Mouse (Mus musculus): ENCODE measurements around the gene Prkaa2. TPM values are rescaled to one million over a fixed set of nuclear protein-coding genes. Genes with fewer than 3 reads are reported as not detected.

Gene Prkaa2
- polyA plus RNA-seq, 1 experiment from 2014 or later, result 2.3 TPM

GRCm38 (mm10) chr4:105110684-105111035 lies 970 bp upstream of the Prkaa2 start:
- 73% methylated on average over 4 of the region's 4 CpGs for WGBS
- Histone ChIP-seq H3K9ac (replicated peaks; ENCODE audit: low read depth) (no peak overlapping the region), H3K27me3 (replicated peaks; ENCODE audit: insufficient read depth, low read length) (no peaks in the 10 kb centered on the region), H3K4me1 (ENCODE audit: insufficient read depth, low read depth, low read length) (no peaks in the 10 kb centered on the region), H3K9me3 (ENCODE audit: low read length) (no peaks in the 10 kb centered on the region), H3K27ac (ENCODE audit: low read length) (no peak overlapping the region), H3K4me3 (ENCODE audit: low read depth, low read length) (no peak overlapping the region), H3K4me2 (replicated peaks; ENCODE audit: low read depth, low read length) (peak overlapping the region; percentile 97), H3K36me3 (ENCODE audit: insufficient read depth, low read length) (no peaks in the 10 kb centered on the region)
- ATAC-seq, result no peak
- TF ChIP-seq EP300 (IDR thresholded peaks at IDR 0.05) (no peak), CTCF (IDR thresholded peaks at IDR 0.05) (no peak)
- no peak for DNase-seq (ENCODE audit: low spot score)

- TF ChIP-seq EP300 (IDR thresholded peaks at IDR 0.05), result no peak
- no peak for TF ChIP-seq CTCF (IDR thresholded peaks at IDR 0.05)
These were observed 447 bp upstream of the Prkaa2 start for GRCm38 (mm10) chr4:105109990-105110683.

GRCm38 (mm10) chr4:105108641-105109198 lies 970 bp downstream of the Prkaa2 start:
- Histone ChIP-seq H3K27ac (ENCODE audit: low read length) (no peak overlapping the region), H3K9me3 (ENCODE audit: low read length) (no peaks in the 10 kb centered on the region), H3K4me1 (ENCODE audit: insufficient read depth, low read depth, low read length) (no peaks in the 10 kb centered on the region), H3K9ac (replicated peaks; ENCODE audit: low read depth) (peak overlapping the region; percentile 59; the same call in 1 of the 2 replicates), H3K36me3 (ENCODE audit: insufficient read depth, low read length) (no peaks in the 10 kb centered on the region), H3K27me3 (replicated peaks; ENCODE audit: insufficient read depth, low read length) (no peaks in the 10 kb centered on the region), H3K4me2 (replicated peaks; ENCODE audit: low read depth, low read length) (peak overlapping the region; percentile 97), H3K4me3 (ENCODE audit: low read depth, low read length) (peak overlapping the region; percentile 69)
- ATAC-seq, result peak; percentile 23
- 28% methylated on average over 5 of the region's 5 CpGs for WGBS
- DNase-seq (ENCODE audit: low spot score), result peak; percentile 11
- 0 out of 2 replicates have a peak, but pooled peaks have one; percentile 7 for TF ChIP-seq CTCF (IDR thresholded peaks at IDR 0.05)
- TF ChIP-seq EP300 (IDR thresholded peaks at IDR 0.05), result no peak

More at GRCm38 (mm10) chr4:105109990-105110683, 447 bp upstream of the Prkaa2 start:
- H3K27ac ChIP-seq (ENCODE audit: low read length), result no peak overlapping the region
- peak overlapping the region; percentile 97 for H3K4me2 ChIP-seq (replicated peaks; ENCODE audit: low read depth, low read length)
- no peaks in the 10 kb centered on the region for H3K4me1 ChIP-seq (ENCODE audit: insufficient read depth, low read depth, low read length)
- 4% methylated on average over 21 of the region's 24 CpGs for WGBS
- no peaks in the 10 kb centered on the region for H3K9me3 ChIP-seq (ENCODE audit: low read length)
- H3K27me3 ChIP-seq (replicated peaks; ENCODE audit: insufficient read depth, low read length), result no peaks in the 10 kb centered on the region
- peak; percentile 9 for DNase-seq (ENCODE audit: low spot score)
- peak overlapping the region; percentile 69 for H3K4me3 ChIP-seq (ENCODE audit: low read depth, low read length)
- H3K36me3 ChIP-seq (ENCODE audit: insufficient read depth, low read length), result no peaks in the 10 kb centered on the region
- peak; percentile 64 for ATAC-seq
- peak overlapping the region; percentile 59 for H3K9ac ChIP-seq (replicated peaks; ENCODE audit: low read depth)

DNA sequence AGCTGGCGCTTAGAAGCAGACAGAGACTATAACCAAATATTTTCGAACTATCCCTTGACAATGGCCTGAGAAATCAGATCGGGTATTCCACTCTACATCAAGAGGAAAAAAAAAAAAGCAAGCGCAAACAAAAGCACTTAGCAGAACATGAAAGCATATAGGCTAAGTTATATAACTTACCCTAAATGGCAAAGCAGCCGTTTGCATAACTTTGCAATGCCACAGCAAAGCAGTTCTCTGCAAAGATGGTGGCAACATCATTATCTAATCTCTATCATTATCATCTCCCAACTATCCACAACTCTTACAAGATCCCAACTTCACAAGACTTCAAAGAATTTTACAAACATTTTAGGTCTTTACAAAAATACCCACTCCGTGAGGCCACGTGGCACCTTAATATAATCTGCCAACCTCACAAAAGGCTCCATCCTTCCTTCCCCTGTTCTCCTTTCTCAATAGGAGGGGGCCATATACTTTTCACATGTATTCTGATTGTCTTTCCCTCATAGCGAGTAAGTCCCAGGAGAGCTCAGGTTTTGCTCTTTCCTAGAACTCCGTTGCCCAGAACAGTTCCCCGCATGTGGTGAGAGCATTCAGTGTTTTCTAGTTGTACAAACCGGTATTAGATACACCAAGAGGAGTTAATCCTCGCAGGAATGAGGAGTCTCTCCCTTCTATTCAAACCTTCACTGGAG lies 1.6 kb downstream of the Prkaa2 start:
- Histone ChIP-seq H3K4me1 (ENCODE audit: insufficient read depth, low read depth, low read length) (no peaks in the 10 kb centered on the region), H3K4me3 (ENCODE audit: low read depth, low read length) (no peak overlapping the region), H3K27ac (ENCODE audit: low read length) (no peak overlapping the region), H3K9ac (replicated peaks; ENCODE audit: low read depth) (no peak overlapping the region), H3K9me3 (ENCODE audit: low read length) (no peaks in the 10 kb centered on the region), H3K27me3 (replicated peaks; ENCODE audit: insufficient read depth, low read length) (no peaks in the 10 kb centered on the region), H3K4me2 (replicated peaks; ENCODE audit: low read depth, low read length) (peak overlapping the region; percentile 97; the same call in 1 of the 2 replicates), H3K36me3 (ENCODE audit: insufficient read depth, low read length) (no peaks in the 10 kb centered on the region)
- DNase-seq (ENCODE audit: low spot score) (no peak), ATAC-seq (no peak)
- 69% methylated on average over 12 of the region's 12 CpGs for WGBS
- no peak for TF ChIP-seq CTCF (IDR thresholded peaks at IDR 0.05)

DNA sequence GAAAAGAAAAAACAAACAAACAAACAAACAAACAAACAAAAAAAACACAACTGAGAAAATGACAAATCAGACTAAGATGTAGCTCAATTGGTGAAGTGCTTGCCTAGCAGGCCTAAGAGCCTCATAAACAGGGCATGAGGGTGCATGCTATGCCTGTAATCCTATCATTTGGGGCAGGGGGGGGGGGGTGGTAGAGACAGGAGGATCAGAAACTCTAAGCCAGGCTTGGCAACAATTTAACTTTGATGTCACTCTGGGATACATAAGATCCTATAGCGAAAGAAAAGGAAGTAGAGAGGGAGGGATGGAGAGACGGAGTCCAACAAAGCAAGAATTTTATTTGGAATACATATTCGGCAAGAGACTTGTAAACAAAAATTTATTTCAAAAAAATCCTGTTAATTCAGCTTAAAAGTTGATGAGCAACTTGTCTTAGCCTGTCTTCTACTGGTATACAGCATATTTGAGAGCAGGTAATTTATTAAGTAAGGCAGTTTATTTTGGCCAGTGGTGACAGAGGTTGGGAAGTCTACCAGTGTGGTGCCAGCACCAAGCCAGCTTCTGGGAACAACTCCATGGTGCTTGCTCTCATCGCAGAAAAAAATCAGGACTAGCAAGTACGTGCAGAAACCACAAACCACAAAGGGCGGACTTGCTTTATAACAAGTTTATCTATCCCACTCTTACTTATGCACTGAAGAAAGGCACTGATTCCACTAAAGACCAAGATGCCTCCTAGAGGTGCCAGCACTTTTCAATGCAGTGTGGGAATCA lies 5.4 kb downstream of the Prkaa2 start:
- Histone ChIP-seq H3K4me2 (replicated peaks; ENCODE audit: low read depth, low read length) (no peak overlapping the region), H3K4me1 (ENCODE audit: insufficient read depth, low read depth, low read length) (no peaks in the 10 kb centered on the region), H3K9me3 (ENCODE audit: low read length) (no peaks in the 10 kb centered on the region), H3K9ac (replicated peaks; ENCODE audit: low read depth) (no peak overlapping the region), H3K27ac (ENCODE audit: low read length) (no peak overlapping the region), H3K36me3 (ENCODE audit: insufficient read depth, low read length) (no peaks in the 10 kb centered on the region), H3K27me3 (replicated peaks; ENCODE audit: insufficient read depth, low read length) (no peaks in the 10 kb centered on the region), H3K4me3 (ENCODE audit: low read depth, low read length) (no peak overlapping the region)
- no peak for ATAC-seq
- 76% methylated on average over 6 of the region's 6 CpGs for WGBS
- no peak for DNase-seq (ENCODE audit: low spot score)
- TF ChIP-seq CTCF (IDR thresholded peaks at IDR 0.05) (no peak), EP300 (IDR thresholded peaks at IDR 0.05) (no peak)

DNA sequence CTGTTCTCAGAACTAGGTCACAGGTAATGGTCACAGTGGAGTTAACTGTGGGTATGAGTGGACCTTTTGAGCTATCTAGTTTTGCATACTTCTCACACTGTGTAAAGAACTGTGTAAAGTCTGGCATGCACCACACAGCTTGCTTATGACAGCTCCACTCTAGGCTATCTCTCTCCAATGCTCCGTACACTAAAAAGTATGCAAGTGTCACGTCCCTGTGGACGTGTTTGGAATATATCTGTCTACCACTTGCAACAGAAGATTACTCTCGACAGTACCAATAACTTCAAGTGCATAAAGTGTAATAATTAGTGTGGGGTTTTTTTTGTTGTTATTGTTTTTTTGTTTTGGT lies 8.4 kb downstream of the Prkaa2 start:
- 37% methylated on average over 4 of the region's 4 CpGs for WGBS
- Histone ChIP-seq H3K4me3 (ENCODE audit: low read depth, low read length) (no peak overlapping the region), H3K9me3 (ENCODE audit: low read length) (no peaks in the 10 kb centered on the region), H3K27ac (ENCODE audit: low read length) (no peak overlapping the region), H3K4me2 (replicated peaks; ENCODE audit: low read depth, low read length) (no peak overlapping the region), H3K36me3 (ENCODE audit: insufficient read depth, low read length) (no peaks in the 10 kb centered on the region), H3K4me1 (ENCODE audit: insufficient read depth, low read depth, low read length) (no peaks in the 10 kb centered on the region), H3K27me3 (replicated peaks; ENCODE audit: insufficient read depth, low read length) (no peaks in the 10 kb centered on the region), H3K9ac (replicated peaks; ENCODE audit: low read depth) (no peak overlapping the region)
- ATAC-seq (peak; percentile 71; the same call in 1 of the 2 replicates), DNase-seq (ENCODE audit: low spot score) (no peak)
- TF ChIP-seq CTCF (IDR thresholded peaks at IDR 0.05) (no peak), EP300 (IDR thresholded peaks at IDR 0.05) (no peak; the same call in 1 of the 2 replicates)
